Mouse (Mus musculus) lung, adult 2 months (tissue): Measurements from ENCODE around the gene Pygm. TPM values are rescaled to one million over a fixed set of nuclear protein-coding genes. Genes with fewer than 3 reads are reported as not detected.

ENCODE experiments used
- DNase-seq: peaks from one replicate; pipeline ENCODE4 v3.0.0; 2022
- H3K4me1 ChIP-seq: fragments of 200-500 bp; 2 replicates; pipeline ENCODE4 v1.6.1; 2011; ENCODE audit warnings: low read length; ENCODE audit not compliant: control insufficient read depth, insufficient read depth
- H3K4me3 ChIP-seq: fragments of 200-500 bp; replicated peaks from 2 replicates; pipeline ENCODE3; 2011; ENCODE audit warnings: low read depth, mild to moderate bottlenecking, control low read depth, low read length; ENCODE audit errors: extremely low read depth
- CTCF ChIP-seq: fragments of 200-500 bp; IDR thresholded peaks from 2 replicates; pipeline ENCODE4 v1.5.1; 2011; ENCODE audit warnings: mild to moderate bottlenecking, low read length, control low read depth; ENCODE audit not compliant: insufficient read depth
- POLR2A ChIP-seq: fragments of 200-500 bp; IDR thresholded peaks from 2 replicates; pipeline ENCODE4 v1.6.1; 2011; ENCODE audit warnings: low read depth, mild to moderate bottlenecking, control low read depth, low read length, borderline replicate concordance; ENCODE audit errors: extremely low read depth
- WGBS: fragments of 180-500 bp; shearing (Covaris S2); methylation state at CpG from one replicate; pipeline ENCODE4 v1.1.7; 2018; 5-methylcytosine and 5-hydroxymethylcytosine counted together
- polyA plus RNA-seq: library from polyadenylated mRNA; depleted of rRNA; stranded (reverse); fragments of >200 nt; gene quantifications from 2 replicates; pipeline ENCODE4 v1.2.3, GENCODE M21; 2012

Gene Pygm
- polyA plus RNA-seq, 1 experiment: 135 TPM

DNA sequence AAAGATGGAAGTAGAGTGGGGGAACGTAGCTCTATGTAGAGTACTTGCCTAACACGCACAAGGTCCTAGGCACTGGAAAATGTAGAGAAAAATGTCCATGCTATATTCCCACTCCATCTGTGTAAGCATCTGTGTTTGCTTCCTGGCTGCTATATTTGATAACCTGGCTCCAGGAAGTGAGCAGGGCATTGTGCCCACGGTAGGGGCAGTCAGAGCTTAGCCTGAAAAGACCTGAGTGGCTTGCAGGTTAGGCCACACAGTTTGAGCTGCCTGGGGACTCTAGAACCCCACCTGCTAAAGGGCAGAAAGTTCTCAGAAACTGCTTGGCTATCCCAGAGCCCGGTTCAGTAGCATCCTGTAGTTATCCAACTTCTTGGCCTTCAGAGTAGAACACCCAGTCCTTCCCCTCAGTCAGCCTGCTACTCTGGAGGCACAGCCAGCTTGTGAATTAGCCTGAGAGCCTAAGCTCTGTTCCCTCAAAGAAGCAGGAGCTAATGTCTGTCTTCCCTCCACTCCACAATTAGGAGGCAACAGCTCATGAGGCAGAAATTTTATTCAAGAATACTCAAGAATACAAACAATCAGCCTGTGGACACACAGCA lies 1.8 kb upstream of the Pygm start:
- H3K4me3 ChIP-seq: no peak overlapping the region
- H3K4me1 ChIP-seq: peaks cover 8% of the 10 kb centered on the region
- 27% methylated on average over 4 of the region's 4 CpGs for WGBS
- DNase-seq: no peak
- TF ChIP-seq POLR2A: no peak
- TF ChIP-seq CTCF: no peak

- DNase-seq: no peak
- TF ChIP-seq CTCF (no peak), POLR2A (no peak)
- H3K4me1 ChIP-seq: peaks cover 8% of the 10 kb centered on the region
- H3K4me3 ChIP-seq: no peak overlapping the region
- WGBS: 31% methylated on average over 5 of the region's 5 CpGs
These were observed 729 bp upstream of the Pygm start for GRCm38 (mm10) chr19:6383470-6383869.

- H3K4me3 ChIP-seq: no peak overlapping the region
- DNase-seq: no peak
These were observed 755 bp downstream of the Pygm start for GRCm38 (mm10) chr19:6384954-6385353.

DNA sequence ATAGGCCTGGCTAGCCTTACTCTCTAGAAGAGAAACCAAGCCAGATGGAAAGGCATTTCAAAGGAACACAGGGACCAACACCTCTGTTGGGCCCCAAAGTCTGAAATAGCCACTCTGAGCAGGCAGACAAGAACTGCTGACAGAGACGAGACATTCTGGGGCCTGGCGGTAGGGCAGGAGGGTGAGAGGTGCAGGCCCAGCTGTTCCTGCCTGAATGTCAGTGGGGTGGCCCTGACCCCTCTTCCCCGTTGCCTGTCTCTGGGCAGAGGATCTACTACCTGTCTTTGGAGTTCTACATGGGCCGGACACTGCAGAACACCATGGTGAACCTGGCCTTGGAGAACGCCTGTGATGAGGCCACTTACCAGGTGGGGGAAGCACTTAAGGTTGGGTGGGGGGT lies 1.2 kb downstream of the Pygm start:
- Histone ChIP-seq H3K4me3 (no peak overlapping the region), H3K4me1 (peaks cover 8% of the 10 kb centered on the region)
- no peak for DNase-seq
- TF ChIP-seq CTCF (no peak), POLR2A (no peak)
- WGBS: 78% methylated on average over 5 of the region's 5 CpGs

More at GRCm38 (mm10) chr19:6384954-6385353, 755 bp downstream of the Pygm start:
- 60% methylated on average over 11 of the region's 11 CpGs for WGBS
- TF ChIP-seq CTCF: no peak
- TF ChIP-seq POLR2A: no peak
- H3K4me1 ChIP-seq: peaks cover 8% of the 10 kb centered on the region

DNA sequence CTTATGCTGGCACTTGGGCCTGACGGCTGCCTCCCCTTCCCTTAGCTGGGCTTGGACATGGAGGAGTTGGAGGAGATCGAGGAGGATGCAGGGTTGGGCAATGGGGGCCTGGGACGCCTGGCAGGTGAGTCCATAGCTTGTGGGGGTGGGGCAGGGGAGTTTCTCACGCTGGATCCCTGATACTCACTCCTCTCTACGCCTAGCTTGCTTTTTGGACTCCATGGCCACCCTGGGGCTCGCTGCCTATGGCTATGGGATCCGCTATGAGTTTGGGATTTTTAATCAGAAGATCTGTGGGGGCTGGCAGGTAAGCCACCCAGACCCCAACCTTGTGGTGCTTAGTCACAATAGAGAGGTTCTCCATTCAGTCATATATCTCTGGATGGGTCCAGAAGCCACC lies 1.6 kb downstream of the Pygm start:
- TF ChIP-seq POLR2A (no peak), CTCF (no peak)
- WGBS: 89% methylated on average over 7 of the region's 7 CpGs
- Histone ChIP-seq H3K4me1 (peaks cover 8% of the 10 kb centered on the region), H3K4me3 (no peak overlapping the region)
- DNase-seq: no peak

- no peak for TF ChIP-seq POLR2A
- no peak for TF ChIP-seq CTCF
- DNase-seq: no peak
These were observed 2.0 kb downstream of the Pygm start for GRCm38 (mm10) chr19:6386234-6386633.

GRCm38 (mm10) chr19:6388006-6388405 lies 3.8 kb downstream of the Pygm start:
- TF ChIP-seq POLR2A (no peak), CTCF (no peak)

More at GRCm38 (mm10) chr19:6386234-6386633, 2.0 kb downstream of the Pygm start:
- Histone ChIP-seq H3K4me3 (no peak overlapping the region), H3K4me1 (peaks cover 8% of the 10 kb centered on the region)
- WGBS: 78% methylated on average over 9 of the region's 9 CpGs

GRCm38 (mm10) chr19:6389803-6390202 lies 5.6 kb downstream of the Pygm start:
- TF ChIP-seq CTCF (no peak), POLR2A (0 out of 2 replicates have a peak, but pooled peaks have one; percentile 23)
- no peak for DNase-seq
- peak overlapping the region; percentile 51 for H3K4me3 ChIP-seq
- H3K4me1 ChIP-seq: no peaks in the 10 kb centered on the region
- WGBS: 31% methylated on average over 16 of the region's 16 CpGs

More at GRCm38 (mm10) chr19:6388006-6388405, 3.8 kb downstream of the Pygm start:
- H3K4me1 ChIP-seq: peaks cover 8% of the 10 kb centered on the region
- whole genome bisulfite sequencing: 83% methylated on average over 13 of the region's 13 CpGs
- no peak overlapping the region for H3K4me3 ChIP-seq
- DNase-seq: no peak

- DNase-seq: no peak
- WGBS: 64% methylated on average over 6 of the region's 6 CpGs
- H3K4me1 ChIP-seq: no peaks in the 10 kb centered on the region
- no peak overlapping the region for H3K4me3 ChIP-seq
- no peak for TF ChIP-seq POLR2A
- TF ChIP-seq CTCF: no peak
These were observed 6.1 kb downstream of the Pygm start for GRCm38 (mm10) chr19:6390251-6390650.

DNA sequence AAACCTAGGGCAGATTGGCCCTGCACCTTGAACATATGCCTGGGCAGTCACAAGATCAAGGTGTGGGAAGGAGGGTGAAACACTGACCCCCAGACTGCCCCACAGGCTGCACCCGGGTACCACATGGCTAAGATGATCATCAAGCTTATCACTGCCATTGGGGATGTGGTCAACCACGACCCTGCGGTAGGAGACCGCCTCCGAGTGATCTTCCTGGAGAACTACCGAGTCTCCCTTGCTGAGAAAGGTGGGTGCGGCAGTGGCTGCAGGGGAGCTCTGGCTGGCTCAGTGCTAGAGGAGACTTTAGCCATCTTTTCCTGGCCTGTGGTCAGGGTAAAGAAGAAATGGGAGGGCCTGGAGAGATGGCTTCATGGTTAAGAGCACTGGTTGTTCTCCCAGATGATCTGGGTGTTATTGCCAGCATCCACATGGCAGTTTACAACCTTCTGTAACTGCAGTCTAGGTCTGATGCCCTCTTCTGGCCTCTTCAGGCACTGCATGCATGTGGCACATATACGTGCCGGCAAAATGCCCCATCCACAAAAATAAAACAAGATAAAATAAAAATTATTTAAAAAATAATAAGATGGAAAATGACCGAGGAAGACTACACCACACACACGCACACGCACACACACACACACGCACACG lies 8.7 kb downstream of the Pygm start:
- DNase-seq: no peak
- no peak for TF ChIP-seq POLR2A
- 0 out of 2 replicates have a peak, but pooled peaks have one; percentile 3 for TF ChIP-seq CTCF
- Histone ChIP-seq H3K4me3 (no peak overlapping the region), H3K4me1 (no peaks in the 10 kb centered on the region)
- WGBS: 90% methylated on average over 14 of the region's 14 CpGs
